Mouse (Mus musculus): ENCODE measurements at regions not wholly inside any gene's neighbourhood (a gene's known extent, or its start where the extent isn't known, plus 50 kb on each side); places are given as distances from the start of the nearest gene placed in this dataset.

DNA sequence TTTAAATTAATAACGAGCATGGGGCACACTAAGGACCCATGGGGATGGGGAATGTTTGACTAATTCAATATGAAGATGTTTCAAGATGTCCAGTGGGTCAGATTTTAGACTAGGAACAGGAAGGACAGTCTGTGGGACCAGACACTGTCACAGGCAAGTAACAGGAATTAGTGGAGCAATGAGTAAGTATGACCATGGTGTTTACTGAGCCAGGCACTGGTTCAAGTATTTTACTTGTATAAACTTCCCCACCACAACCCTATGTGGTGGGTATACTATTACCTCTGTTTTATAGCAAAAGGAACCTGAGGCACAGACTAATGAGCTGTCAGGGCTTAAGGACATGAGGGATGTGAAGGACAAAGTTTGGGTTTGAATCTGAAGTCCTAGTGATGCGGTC lies 125.4 kb upstream of the Adra1d start:
- Histone ChIP-seq H3K4me3 (no peak overlapping the region), H3K27ac (no peak overlapping the region)
- intact Hi-C loops (cut with DNase I) = no loop called here
- no peak for TF ChIP-seq CTCF (IDR thresholded peaks at IDR 0.05)
- no peak for DNase-seq

DNA sequence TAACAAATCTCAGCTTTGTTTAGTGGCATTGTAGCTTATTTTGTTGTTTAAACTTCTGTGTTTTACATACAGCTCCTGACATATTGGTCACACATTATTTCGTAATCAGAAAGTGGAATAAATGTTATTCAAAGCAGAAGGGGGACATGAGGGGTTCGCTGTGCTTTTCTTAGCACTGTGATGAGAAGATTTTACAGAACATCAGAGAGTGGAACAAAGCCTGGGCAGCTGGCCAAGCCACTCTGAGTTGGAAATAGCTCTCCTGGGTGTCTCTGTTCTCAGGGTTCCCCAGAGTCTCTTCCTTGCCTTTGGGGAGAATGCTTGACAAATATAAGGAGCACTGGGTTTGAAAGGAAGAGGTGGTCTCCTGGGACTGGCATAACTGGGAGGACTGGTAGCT lies 124.7 kb upstream of the Adra1d start:
- no peak for TF ChIP-seq CTCF (IDR thresholded peaks at IDR 0.05)
- Histone ChIP-seq H3K27ac (no peak overlapping the region), H3K4me3 (no peak overlapping the region)
- intact Hi-C loops (cut with DNase I) = no loop called here
- peak; percentile 53 for DNase-seq

DNA sequence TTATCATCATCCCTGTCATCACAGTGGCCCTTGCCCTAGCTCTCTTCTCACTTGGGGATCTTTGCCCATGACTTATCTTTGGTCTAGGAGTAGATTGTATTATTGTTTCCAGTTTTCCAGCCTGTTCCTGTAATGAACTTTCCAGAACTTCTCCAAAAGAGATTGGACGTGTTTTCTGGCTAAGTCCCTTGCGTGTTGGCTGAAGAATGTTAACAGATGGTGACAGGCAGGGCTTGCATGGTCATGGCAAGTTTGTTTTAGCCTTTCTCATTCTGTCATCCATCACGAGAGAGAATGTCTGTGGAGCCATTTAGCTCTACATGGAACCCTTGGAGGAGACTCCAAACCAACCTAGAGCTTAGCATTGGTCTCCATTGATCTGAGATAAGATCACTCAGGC lies 123.2 kb upstream of the Adra1d start:
- DNase-seq = peak; percentile 35
- no peak overlapping the region for H3K4me3 ChIP-seq
- intact Hi-C loops (cut with DNase I) = no loop called here
- no peak overlapping the region; the same call in 1 of the 2 replicates for H3K27ac ChIP-seq
- no peak for TF ChIP-seq CTCF (IDR thresholded peaks at IDR 0.05)

DNA sequence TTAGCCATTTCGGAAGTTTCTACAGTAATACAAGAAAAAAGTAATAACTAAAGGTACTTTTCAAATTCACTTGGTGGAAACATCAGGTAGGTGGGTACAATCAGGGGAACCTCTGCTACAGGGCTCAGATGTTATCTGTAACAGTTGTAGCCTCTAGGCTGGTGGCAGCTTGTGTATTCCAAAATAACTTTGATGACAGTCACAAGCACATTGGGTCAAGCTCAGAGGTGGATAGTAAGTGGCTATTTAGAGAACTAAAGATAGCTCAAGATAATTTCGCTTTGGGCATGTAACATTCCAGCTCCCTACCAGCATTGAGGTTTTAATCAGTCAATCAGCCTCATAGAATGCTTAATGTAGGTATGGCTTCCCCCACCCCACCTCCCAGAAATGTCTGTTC lies 121.7 kb upstream of the Adra1d start:
- intact Hi-C loops (cut with DNase I) = no loop called here
- no peak for TF ChIP-seq CTCF (IDR thresholded peaks at IDR 0.05)
- Histone ChIP-seq H3K4me3 (no peak overlapping the region), H3K27ac (no peak overlapping the region)
- DNase-seq = no peak

DNA sequence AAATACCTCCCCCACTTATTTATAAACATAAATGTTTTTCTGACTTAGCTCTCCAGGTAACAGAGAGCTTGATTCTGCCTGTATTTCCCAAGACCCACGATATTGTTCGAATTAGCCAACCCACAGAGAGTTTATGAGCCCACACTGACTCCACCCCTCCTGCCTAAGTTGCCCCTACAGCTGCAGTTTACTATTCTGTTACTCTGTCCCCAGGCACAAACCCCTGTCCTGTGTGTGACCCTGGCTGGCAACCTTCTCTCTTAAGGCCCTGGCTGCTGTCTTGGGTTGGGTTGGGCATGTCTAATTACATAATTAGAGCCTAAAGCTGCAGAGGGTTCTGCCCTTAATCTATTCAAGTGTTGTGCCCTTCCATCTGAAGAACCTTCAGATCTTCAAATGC lies 116.4 kb upstream of the Adra1d start:
- H3K4me3 ChIP-seq = no peak overlapping the region
- H3K27ac ChIP-seq = no peak overlapping the region
- no peak for TF ChIP-seq CTCF (IDR thresholded peaks at IDR 0.05)
- intact Hi-C loops (cut with DNase I) = no loop called here
- no peak for DNase-seq

DNA sequence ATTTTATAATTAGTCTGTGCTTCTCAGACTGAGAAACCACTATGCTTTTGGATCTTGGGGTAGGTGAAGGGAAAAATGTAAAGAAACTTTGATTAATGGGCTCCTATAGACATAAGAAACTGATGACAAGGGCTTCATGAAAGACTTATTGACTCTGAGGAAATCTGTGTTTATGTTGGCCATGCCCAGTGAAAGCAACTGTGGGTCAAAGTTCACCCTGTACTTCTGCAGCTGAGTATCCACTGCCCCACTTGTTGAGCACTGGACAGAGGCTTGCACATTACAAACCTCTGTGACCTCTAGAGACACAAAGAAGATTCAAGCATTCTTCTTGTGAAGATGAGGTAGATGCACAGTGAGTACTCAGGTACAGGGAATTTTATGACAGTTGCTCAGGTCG lies 114.7 kb upstream of the Adra1d start:
- TF ChIP-seq CTCF (IDR thresholded peaks at IDR 0.05) = no peak
- intact Hi-C loops (cut with DNase I) = no loop called here
- Histone ChIP-seq H3K4me3 (no peak overlapping the region), H3K27ac (no peak overlapping the region)
- no peak for DNase-seq

DNA sequence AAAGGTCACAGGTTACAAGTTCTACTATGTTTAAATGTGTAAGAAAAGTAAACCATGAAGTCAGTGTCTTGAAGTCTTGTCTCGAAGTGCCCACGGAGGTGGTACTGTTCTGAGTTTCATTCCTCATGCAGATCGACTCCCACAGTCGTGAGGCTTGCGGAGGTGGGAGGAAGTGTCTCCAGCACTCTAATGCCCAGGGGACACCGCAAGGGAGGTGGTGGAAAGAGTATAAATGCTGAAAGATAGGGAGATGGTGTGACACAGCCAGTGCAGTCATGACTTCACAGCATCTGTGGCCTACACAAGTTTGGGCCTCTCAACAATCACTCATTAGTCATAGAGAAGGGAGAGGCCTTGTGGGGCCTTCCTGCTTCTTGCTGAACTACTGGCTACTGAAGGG lies 112.8 kb upstream of the Adra1d start:
- no peak for DNase-seq
- no peak for TF ChIP-seq CTCF (IDR thresholded peaks at IDR 0.05)
- no peak overlapping the region for H3K4me3 ChIP-seq
- intact Hi-C loops (cut with DNase I) = no loop called here
- no peak overlapping the region for H3K27ac ChIP-seq

DNA sequence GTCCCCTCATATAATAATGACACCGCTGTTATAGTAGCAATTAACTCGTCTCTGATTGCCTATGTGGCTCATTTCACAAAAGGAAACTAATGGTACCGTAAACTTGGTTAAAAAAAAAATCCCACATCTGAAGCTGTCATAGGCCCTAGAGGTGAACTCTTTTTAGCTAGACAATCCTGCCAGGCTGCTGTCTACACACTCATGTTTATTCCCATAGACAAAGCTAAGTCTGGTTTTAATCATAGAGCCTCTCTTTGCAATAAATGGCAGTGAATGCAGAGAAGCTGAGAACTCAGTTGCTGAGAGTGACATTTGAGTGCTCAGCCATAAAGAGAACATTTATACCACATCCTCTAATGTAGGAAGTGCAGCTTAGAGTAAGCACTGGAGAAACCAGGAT lies 111.3 kb upstream of the Adra1d start:
- Histone ChIP-seq H3K4me3 (no peak overlapping the region), H3K27ac (no peak overlapping the region)
- TF ChIP-seq CTCF (IDR thresholded peaks at IDR 0.05) = no peak
- DNase-seq = no peak
- intact Hi-C loops (cut with DNase I) = no loop called here

DNA sequence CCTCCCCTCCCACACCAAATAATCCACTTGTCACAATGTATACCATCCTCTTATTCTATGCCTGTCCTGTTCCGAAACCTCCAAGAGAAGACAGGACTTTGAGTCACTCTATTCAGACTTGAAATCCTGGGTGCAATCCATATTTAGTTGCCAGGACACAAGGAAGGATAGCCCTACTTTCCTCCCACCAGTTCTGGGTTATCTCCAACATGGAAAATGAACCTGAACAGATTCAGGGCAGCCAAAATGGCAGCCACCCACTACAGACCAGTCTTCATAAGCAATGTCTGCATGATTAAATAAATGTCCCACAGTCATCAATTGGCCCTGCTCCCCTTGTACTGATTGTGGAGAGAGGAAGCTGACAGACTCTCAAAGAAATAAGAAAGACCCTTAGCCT lies 110.6 kb upstream of the Adra1d start:
- DNase-seq = no peak
- H3K27ac ChIP-seq = no peak overlapping the region
- intact Hi-C loops (cut with DNase I) = no loop called here
- no peak for TF ChIP-seq CTCF (IDR thresholded peaks at IDR 0.05)
- no peak overlapping the region for H3K4me3 ChIP-seq

DNA sequence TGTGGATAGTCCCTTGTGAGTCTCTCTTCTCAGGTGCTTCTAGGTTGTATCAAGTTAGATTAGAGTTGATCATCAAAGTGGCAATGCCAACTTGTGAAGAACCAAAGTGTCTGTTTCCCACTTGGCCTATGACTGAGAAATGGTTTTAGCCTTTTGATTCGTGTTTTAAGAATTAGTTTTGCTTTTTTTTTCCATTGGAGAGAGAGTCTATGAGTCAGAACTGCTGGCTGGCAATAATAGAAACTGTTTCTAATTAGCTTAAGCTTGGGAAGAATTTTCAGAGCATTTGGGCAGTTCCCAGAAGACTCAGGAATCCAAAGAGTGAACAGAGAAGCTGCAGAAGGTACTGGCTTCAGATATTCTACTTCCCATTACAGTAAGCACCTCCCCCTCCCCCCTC lies 110.1 kb upstream of the Adra1d start:
- DNase-seq = no peak
- no peak for TF ChIP-seq CTCF (IDR thresholded peaks at IDR 0.05)
- Histone ChIP-seq H3K27ac (no peak overlapping the region), H3K4me3 (no peak overlapping the region)
- intact Hi-C loops (cut with DNase I) = no loop called here

DNA sequence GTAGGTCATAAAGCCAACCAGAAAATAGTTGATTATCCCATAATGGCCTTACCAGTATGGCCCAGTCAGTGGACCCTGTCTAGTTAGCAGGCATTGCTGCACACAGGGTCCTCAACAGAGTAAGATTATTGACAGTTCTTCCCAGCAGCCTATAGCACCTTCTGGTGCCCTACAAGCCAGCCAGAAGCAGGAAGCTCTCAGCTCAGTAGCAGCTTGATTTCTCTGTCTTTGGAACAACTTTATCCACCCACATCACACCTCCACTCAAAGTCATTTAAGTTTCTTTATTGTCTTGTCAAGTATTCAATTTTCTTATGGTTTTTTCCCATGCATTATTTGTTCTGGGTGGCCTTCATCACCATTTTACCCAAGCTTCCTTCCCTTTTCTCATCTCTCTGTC lies 108.8 kb upstream of the Adra1d start:
- no peak for DNase-seq
- TF ChIP-seq CTCF (IDR thresholded peaks at IDR 0.05) = no peak
- intact Hi-C loops (cut with DNase I) = no loop called here
- H3K27ac ChIP-seq = no peak overlapping the region
- H3K4me3 ChIP-seq = no peak overlapping the region

DNA sequence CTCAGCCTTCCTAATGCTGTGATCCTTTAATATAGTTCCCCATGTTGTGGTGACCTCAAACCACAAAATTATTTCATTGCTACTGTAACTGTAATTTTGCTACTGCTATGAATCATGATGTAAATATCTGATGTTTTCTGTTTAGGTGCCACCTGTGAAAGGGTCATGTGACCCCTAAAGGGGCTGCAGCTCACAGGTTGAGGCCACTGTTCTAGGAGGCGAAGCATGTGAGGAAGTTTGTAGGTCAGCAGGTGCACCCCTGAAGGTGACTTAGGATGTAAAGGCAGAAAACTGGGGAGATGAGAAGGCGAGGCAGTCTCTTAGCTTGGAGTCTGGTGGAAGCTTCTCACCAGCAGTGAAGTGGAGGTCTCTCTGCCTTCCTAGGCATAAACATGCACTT lies 105.8 kb upstream of the Adra1d start:
- DNase-seq = no peak
- intact Hi-C loops (cut with DNase I) = loop anchor here (5.0 kb wide), 1 partner anchor 106 kb away; the partner anchor contains the start of gene Adra1d
- no peak for TF ChIP-seq CTCF (IDR thresholded peaks at IDR 0.05)
- Histone ChIP-seq H3K27ac (no peak overlapping the region), H3K4me3 (no peak overlapping the region)

DNA sequence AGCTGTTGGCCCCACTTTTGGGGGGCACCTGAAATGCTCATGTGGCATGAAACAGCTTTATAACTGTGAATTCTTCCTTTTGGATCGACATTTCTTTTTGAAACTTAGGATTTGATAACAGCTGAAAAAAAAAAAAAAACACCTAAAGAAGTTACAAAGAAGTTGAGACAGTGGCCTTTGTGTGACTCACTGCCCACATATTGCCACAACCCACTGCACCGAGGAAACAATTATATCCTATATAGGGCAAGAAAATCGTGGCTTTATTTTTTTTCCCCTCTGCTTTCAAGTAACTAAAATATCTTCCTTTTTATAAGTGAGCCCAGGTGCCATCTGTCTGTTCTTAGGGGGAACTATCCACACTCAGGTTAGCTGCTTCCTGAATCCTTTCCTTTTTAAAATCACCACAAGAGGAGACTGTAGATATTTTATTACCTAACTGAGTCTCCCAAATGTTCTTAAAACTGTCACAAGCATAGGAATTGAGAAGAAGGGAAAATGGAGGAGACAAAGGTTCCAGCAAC lies 104.8 kb upstream of the Adra1d start:
- no peak for TF ChIP-seq CTCF (IDR thresholded peaks at IDR 0.05)
- intact Hi-C loops (cut with DNase I) = loop anchor here (5.0 kb wide), 1 partner anchor 105 kb away; the partner anchor contains the start of gene Adra1d

DNA sequence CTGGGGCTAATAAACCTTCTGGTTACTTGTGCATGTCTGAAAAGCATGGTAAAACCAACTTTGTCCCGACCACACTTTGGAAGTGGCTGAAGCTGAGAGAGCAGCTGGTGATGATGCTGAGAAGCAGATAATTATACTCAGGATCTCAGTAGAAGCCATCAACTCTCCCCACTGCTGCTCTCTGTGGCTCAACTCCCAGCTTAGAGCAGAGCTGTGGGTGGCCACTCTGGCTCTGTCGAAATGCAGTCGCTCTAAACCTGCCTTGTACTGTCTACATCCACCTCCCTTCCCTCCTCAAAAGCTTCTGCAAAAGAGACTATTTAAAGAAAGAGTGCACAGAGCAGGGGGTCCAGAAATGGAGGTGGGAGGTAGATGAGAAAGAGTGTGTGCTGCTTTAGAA lies 102.5 kb upstream of the Adra1d start:
- H3K4me3 ChIP-seq = no peak overlapping the region
- DNase-seq = no peak
- intact Hi-C loops (cut with DNase I) = no loop called here
- H3K27ac ChIP-seq = no peak overlapping the region
- TF ChIP-seq CTCF (IDR thresholded peaks at IDR 0.05) = no peak

More for the DNA sequence above, 104.8 kb upstream of the Adra1d start:
- no peak overlapping the region for H3K4me3 ChIP-seq
- DNase-seq = no peak
- H3K27ac ChIP-seq = no peak overlapping the region

Measured in gastrocnemius, adult 2 months (tissue).